Mouse (Mus musculus): ENCODE data around the gene Eef1a2.
A peak's percentile ranks its signal among the peaks of the same experiment; 100 is the strongest.

Gene Eef1a2

DNA sequence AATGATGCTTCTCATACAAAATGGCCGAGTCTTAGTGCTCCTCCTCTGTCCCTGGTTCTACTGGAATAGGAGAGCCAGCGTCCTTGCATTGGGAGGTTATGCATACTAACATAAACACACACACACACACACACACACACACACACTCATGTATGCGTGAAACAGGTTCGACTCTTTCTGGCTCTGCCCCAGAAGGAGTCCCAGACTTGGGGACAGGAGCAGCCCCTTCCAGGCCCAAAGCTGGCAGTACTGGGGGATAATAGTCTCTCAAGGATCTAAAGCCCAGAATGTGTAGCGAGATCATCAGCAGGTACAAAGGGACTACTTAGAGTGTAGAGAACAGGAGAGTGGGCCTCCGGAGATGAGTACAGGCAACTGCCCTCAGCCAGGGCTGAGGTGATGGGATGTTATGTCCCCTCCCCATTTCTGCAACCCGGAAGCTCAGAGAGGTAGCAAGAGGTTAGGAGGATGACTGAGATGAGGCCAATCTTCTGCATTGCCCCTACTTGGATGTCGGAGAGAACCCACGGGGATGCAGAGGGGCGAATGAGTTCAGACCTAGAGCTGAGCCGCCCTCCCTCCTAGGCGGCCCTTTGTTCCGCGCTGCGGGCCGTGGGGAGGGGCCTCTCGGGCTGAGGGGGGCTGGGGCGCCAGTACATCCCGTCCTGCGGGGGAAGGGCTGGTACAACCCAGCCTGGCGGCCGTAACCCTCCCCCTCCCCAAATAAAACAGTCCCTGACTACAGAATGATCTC is 22.8 kb downstream of the Eef1a2 start:
- DNase-seq (ENCODE audit: low spot score) = peak; percentile 22

DNA sequence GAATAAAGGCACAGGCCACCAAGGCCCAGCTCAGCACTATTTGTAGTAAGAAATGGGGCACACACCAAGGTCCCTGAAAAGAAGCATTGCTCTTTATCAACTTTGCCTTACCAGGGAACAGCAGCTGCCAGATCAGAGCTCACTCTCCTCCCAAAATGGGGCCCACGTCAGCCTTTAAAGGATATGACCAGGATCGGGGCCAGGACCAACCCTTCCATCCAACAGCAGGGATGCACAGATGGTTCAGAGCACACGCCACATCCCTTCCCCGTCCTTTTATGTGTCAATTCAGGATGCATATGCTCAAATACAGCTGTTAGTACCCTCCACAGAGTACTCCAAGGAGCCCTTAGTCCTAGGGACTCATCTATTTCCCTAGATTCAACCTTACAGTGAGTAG is 26.6 kb downstream of the Eef1a2 start:
- DNase-seq (ENCODE audit: low spot score) = no peak

DNA sequence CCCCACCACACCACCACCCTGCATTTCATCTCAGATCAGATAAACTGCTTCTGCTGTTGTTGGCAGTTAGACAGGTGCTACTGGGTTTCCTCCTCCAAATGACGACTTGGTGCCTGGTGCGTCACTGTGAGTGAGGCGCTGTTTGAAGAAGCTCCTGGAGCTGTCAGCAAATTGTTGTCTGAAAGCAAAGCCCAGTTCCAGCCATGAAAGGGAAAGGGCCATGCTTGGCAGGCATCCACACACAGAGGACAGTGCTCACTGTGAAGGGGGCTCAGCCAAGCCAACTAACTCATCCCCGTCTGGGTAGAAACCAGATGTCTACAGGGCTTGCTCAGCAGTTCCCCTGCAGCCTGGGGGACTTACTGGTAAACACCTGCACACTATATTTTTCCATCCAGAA is 27.9 kb downstream of the Eef1a2 start:
- DNase-seq (ENCODE audit: low spot score) = no peak

DNA sequence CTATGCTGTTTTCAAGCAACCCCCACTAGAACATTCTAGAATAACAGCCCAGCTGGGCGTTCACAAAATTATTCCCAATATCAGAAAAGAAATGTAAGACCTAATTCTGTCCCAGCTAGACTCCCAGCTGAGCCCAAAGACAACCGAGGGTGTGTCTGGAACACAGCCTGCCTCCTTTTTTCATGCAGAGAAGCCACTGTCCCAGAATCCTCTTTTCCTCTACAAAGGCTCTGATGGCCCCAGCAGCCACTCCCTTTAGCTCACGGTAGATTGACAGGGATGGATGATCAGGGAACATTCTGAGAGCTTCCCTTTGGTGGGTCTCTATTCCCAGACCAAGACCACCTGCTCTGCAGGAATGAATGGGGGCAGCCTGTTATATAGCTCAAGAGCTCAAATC is 29.0 kb downstream of the Eef1a2 start:
- no peak for DNase-seq (ENCODE audit: low spot score)

DNA sequence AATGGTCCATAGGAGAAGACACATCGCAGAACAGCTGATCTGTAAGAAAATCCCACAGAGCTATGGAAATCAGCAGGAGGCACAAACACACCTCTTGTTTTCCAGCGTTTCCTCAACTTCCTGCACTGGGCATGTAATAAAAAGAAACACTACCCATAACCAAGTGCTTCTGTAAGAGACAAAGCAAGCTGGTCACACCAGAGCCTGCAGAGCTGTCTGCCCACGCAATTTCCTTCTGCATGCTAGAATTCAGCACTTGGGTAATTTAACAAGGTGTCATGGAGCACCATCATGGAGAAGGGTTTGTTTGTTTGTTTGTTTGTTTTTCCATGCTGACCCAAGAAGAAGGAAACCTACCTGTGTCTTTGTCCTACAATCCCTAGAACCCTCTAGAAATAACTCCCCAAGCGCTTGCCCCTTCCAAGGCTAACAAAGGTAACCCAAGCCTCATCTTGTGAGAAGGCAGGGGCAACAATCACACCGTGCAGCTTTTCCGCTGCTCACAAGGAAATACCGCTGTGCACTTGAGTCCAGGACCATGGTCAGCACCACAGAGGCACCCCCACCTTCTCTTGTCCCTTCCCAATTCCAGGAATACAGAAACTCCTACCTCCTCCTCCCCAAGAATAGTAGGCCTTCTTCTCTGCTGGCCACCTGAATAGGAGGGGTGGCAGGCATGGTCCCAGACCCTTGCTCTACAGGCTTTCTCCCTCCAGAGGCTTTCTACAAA is 30.9 kb downstream of the Eef1a2 start:
- peak; percentile 33 for DNase-seq (ENCODE audit: low spot score)

DNA sequence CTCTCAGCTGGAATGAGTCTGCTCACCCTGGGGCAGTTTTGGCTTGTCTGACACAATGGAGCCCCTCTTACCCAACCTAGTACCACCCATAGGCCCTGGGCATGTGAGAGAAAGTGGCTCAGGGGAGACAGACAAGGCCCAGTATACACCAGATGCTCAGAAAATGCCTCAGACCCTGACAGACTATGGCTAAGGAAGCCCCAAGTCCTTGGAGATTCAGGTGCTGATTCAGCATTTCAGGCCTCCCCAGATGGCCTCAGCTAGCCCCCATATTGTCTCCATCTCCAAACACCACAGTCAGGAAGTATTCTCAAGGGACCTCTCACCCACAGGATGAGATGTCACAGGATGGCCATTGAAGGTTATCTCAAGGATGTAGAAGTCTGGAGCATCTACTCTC is 34.2 kb downstream of the Eef1a2 start:
- no peak for DNase-seq (ENCODE audit: low spot score)

DNA sequence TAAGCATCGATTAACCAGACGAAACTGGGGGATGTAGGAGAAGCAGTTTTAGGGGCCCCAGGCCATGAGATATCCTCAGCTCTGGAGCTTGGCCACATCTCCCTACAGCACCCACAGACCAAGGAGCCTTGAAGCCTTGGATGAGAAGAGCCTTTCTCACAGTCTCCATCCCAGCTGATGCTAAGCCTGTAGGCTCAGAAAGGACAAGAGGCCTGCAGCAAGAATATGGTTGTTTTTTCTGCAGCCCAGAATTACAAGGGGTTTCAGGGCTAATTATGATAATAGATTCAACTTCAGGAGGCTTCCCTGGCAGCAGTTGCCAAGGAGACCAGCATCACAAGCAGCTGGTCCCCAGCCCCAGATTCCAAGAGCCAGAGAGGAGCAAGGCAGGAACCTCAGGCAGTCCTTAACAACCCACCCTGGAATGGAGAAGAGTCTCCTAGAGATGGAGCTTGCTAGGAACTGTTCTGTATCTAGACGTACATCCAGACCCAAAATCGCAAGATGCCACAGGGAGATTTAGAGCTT is 35.8 kb downstream of the Eef1a2 start:
- DNase-seq (ENCODE audit: low spot score) = peak; percentile 46

DNA sequence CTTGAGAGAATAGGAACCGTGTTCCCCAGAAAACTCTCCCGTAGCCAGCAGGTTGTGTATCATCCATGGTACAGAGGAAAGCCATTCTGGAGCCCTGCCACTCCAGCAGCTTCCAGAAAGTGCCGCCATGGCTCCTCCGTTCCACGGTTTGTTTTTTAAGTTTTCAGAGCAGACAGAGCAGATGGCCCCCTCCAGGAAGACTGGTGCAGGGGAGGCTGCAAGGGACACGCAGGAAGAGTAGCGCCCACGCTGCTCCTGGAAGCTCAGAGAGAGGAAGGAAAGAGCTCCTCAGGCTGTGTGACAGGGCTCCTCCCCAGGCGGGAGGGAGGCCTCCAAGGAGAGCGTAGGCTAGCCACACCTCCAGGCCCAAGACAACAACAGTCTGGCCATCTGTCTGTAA is 36.9 kb downstream of the Eef1a2 start:
- DNase-seq (ENCODE audit: low spot score) = no peak

DNA sequence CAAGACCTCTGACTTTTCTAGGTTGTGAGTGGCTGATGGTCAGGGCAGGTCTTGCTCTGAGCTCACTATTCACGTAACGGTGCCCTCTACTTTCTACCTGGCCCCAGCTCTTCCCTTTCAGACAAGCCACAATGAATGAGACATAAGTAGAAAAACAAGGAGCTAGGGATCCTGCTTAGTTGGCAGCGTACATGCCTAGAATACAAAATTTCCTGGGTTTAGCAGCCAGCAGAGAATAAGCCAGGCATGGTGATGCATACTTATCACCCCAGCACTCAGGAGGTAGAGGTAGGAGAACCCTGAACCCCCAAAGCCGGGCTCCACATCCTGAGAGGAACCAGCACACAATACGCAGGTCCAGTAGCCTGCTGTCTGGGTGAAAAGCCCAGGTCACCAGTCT is 40.4 kb downstream of the Eef1a2 start:
- DNase-seq (ENCODE audit: low spot score) = no peak

DNA sequence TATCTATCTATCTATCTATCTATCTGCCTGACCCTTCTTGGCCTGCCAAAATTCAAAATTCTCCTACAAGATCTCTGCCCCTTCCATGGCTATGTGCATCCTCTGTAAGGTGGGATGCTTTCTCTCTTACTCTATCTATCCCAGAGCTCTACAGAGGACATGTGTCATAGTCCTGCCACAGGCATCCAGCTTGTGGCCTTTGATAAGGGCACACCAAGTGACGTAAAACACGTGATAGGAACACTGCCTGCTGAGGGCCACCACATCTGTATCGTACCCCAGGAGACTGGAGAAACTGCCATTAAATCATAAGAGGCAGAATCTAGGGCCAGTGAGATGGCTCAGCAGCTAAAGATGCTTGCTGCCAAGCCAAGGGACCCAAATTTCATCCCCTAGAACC is 41.4 kb downstream of the Eef1a2 start:
- no peak for DNase-seq (ENCODE audit: low spot score)

DNA sequence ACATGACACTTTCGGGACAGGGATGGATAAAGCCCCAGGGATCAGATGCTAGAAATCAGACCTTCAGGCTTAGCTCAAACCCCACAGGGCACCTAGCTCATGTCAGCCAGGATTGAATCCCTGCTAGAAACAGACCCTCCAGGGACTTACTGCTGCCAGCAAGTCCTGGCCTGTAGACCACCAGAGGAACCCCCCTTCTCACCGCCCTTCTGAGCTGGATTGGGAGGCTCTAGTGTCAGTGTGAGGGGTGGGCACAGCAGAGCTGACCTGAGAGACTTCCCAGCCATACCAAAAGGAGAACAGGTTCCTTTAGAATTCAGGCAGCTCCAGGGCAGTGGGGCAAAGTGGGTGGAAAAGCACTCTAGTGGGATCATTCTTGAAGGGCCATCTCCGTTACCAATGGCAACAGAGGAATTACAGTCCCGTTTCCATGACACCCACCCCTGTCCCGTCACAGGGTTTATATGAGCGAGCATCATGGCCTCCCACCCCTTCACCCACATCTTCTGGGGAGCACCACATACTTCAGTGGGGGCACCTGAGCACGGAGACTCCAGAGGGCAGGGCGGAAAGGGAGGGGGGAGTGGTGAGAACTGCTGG is 43.0 kb downstream of the Eef1a2 start:
- peak; percentile 21 for DNase-seq (ENCODE audit: low spot score)

DNA sequence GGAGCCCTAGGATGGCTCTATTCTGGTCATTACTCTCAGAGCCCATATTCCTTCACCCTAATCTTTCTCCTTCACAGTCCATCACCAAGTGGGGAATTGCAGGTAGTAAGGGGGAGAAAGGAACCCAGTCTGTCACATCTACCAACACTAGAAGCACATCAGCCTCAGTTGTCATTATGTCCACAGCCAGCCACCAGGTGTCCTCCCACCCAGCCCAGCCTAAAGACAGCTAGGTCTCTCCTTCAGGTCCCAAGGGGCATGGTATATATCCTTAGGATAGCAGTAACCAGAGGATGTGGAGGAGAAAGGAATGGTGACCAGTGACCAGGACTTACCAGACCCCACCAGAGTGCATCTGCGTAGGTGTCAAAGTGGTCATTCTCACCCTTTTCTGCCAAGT is 45.1 kb downstream of the Eef1a2 start:
- no peak for DNase-seq (ENCODE audit: low spot score)

DNA sequence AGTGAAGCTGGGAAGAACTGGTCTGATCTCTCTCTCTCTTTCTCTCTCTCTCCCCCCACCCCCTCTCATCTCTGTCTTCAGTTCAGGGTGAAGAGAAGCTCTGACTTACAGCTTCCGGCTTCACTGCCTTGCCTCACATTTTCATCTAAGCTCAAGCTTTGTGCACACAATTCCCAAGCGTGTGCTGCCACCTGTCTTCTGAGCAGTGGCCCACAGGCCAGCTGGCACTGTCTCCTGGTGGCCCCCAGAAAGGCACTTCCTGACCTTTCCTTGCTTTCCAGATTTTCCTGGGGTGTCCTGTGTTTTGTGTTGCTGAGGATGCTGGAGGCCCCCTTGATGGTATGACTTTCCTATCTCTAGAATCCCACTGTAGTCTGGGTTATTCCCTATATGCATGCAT is 52.7 kb downstream of the Eef1a2 start:
- no peak for DNase-seq (ENCODE audit: low spot score)

DNA sequence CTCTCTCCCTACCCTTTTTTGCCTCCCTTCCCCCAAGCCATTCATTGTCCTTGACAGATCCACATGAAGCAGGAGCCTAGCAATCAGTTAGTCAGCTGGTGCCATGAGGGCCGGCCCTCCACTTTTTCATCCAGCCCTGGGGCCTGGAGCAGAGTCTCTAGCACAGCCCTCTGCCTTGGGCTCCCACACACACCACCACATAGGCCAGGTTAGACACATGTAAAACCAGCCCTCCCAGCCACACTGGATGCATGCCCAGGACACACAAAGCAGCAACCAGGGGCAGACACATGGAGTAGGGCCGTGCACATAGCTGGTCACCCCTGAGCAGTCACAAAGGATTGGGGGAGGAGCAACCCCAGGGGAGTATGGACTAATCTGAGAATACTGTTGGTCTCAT is 54.7 kb downstream of the Eef1a2 start:
- peak; percentile 22 for DNase-seq (ENCODE audit: low spot score)

DNA sequence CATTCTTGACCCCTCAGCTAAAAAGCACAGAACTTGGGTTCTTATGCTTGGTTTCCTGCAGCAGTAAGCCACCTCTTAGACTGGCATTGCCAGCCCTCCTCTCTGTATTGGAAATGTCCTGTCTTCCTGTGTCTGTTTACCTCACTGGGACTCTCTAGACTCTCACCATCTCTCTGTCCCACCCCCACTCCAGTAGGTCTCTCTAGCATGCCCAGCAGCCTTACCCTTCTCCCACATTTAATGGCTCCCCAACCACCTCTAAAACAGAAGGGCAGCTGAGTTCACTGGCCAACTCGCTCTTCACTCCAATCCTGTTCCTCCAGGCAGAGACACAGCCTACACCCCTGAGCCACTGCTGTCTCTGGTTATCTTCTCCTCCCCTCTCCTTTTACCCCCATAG is 55.2 kb downstream of the Eef1a2 start:
- DNase-seq (ENCODE audit: low spot score) = no peak

DNA sequence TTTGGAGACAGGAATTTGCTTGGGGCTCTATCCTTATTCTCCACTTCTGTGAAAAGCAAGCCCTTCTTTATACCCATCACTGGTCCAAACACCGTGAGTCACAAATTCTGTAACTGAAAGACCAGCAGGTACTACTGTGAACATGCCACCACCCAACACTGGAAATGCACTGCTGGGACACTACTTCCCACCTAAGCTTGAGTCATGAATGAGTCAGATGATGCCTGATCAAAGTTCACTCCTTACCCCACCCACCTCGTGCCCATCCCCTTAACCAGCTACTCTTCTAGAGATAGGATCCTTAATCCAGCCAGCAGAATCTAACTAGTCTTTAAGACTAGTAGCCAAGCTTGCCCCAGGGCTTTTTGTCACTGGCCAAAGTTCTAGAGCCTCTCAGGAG is 56.7 kb downstream of the Eef1a2 start:
- DNase-seq (ENCODE audit: low spot score) = no peak

Data from embryo, embryonic 10.5 days (tissue).